Mouse (Mus musculus) hematopoietic stem cell, adult 5-6 weeks (primary cell): ENCODE measurements around the gene Dppa2. TPM values are rescaled to one million over a fixed set of nuclear protein-coding genes. Genes with fewer than 3 reads are reported as not detected.

Experiments used
- ATAC-seq, 2 experiments: fragments of 125-278 bp in 1 of 2; replicated peaks in 1 of 2; 2 replicates each; pipeline ENCODE4 v1.8.0; 2016 to 2017; ENCODE audit warnings: inconsistent platforms in 2 of 2, mild to moderate bottlenecking in 2 of 2, moderate number of reproducible peaks in 2 of 2, low read depth in 1 of 2, moderate TSS enrichment in 1 of 2; ENCODE audit not compliant: low FRiP score in 2 of 2, poor library complexity in 2 of 2, severe bottlenecking in 2 of 2, insufficient read depth in 1 of 2, low TSS enrichment in 1 of 2
- total RNA-seq: library from RNA; stranded (forward); fragments of 172-1452, 232-1000 nt; gene quantifications from 2 replicates; pipeline ENCODE4 v1.2.3, GENCODE M21; 2017

The Dppa2 gene
- total RNA-seq, 1 experiment from 2014 or later, result not detected

GRCm38 (mm10) chr16:48323602-48324345 is 20.1 kb downstream of the Dppa2 start:
- no peak for ATAC-seq

- ATAC-seq, result no peak
Observed at GRCm38 (mm10) chr16:48326903-48327302, 23.2 kb downstream of the Dppa2 start.

- no peak for ATAC-seq
Observed at GRCm38 (mm10) chr16:48328420-48328819, 24.7 kb downstream of the Dppa2 start.

GRCm38 (mm10) chr16:48331822-48332221 is 28.1 kb downstream of the Dppa2 start:
- ATAC-seq, result no peak

GRCm38 (mm10) chr16:48335326-48335725 is 31.6 kb downstream of the Dppa2 start:
- ATAC-seq, result no peak

- no peak for ATAC-seq
Observed at GRCm38 (mm10) chr16:48344193-48344592, 40.5 kb downstream of the Dppa2 start.

- no peak for ATAC-seq
Observed at GRCm38 (mm10) chr16:48347246-48347645, 43.5 kb downstream of the Dppa2 start.

- ATAC-seq, result no peak
Observed at GRCm38 (mm10) chr16:48355716-48356115, 52.0 kb downstream of the Dppa2 start.

GRCm38 (mm10) chr16:48356417-48356816 is 52.7 kb downstream of the Dppa2 start:
- no peak for ATAC-seq

GRCm38 (mm10) chr16:48360887-48361286 is 57.2 kb downstream of the Dppa2 start:
- ATAC-seq, result no peak

- ATAC-seq, result no peak
Observed at GRCm38 (mm10) chr16:48366801-48367200, 63.1 kb downstream of the Dppa2 start.

- peak in 1 of 2 experiments; percentile 64; a peak in 2 of 4 replicates for ATAC-seq
Observed at GRCm38 (mm10) chr16:48368096-48368495, 64.4 kb downstream of the Dppa2 start.

Other genes starting within 250 kb of the Dppa2 start
- not detected in 2 replicates for gene Dppa4, start 20.2 kb upstream of the Dppa2 start, total RNA-seq
- not detected in 2 replicates for gene Gm5485, start 108.5 kb downstream of the Dppa2 start, total RNA-seq
- gene Morc1, start 127.3 kb downstream of the Dppa2 start, total RNA-seq, result not detected in 2 replicates